Mouse (Mus musculus) Patski (cell line): Measurements from ENCODE around the gene Olfr845. TPM values are rescaled to one million over a fixed set of nuclear protein-coding genes. Genes with fewer than 3 reads are reported as not detected.

Experiments used
- ATAC-seq: fragments of 100-300 bp; one replicate; pipeline ENCODE4 v1.8.0; 2021
- CTCF ChIA-PET: fragments of 350-600 bp; sonication (Branson Sonifier 250); formaldehyde crosslinking; loops from one replicate; lab custom pipeline; 2022; ENCODE audit warnings: inconsistent platforms; lab: Charles Lee
- POLR2A ChIA-PET: fragments of 350-600 bp; sonication (Branson Sonifier 250); formaldehyde crosslinking; loops from one replicate; lab custom pipeline; 2022; ENCODE audit warnings: antibody characterized with exemption, inconsistent platforms; lab: Charles Lee
- DNase-seq: peaks from one replicate; pipeline ENCODE4 v3.0.0-alpha.2; 2011; ENCODE audit warnings: low read depth, low spot score
- H3K27me3 ChIP-seq: fragments of 371-371 bp; one replicate; pipeline ENCODE4 v1.5.1; 2021
- CTCF ChIP-seq: fragments of 100-300 bp; IDR thresholded peaks from one replicate; pipeline ENCODE4 v1.5.1; 2021
- in situ Hi-C: fragments of 300-500 bp; cut with MboI; formaldehyde crosslinking; loops from 3 replicates; pipeline ENCODE4 v1.11.1; 2018; ENCODE audit warnings: low pct_unique_long_range_greater_than_20kb, mixed read lengths
- polyA plus RNA-seq: library from polyadenylated mRNA; unstranded; gene quantifications from one replicate; pipeline ENCODE4 v1.2.3, GENCODE M21; 2021

Gene Olfr845
- polyA plus RNA-seq: not detected

DNA sequence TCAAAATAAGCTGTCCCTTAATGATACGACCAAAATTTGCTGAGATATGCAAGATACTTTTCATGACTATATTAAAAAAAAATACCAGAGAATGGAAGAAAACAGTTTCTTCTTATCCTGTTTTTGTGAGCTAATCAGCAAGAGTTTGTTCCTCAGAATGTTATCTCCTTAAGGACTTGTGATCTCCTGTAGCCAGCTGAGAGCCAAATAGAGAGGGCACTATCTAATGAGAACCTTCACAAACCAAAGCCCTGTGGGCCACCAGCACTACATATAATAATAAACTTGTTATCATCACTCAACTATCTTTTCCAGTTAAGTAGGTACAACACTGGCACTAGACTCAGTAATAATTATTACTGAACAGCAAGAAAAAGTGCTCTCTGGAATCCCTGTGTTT, at the start of gene Olfr845:
Gene Olfr845 (plus strand): TSS at position 301 of the 400 bp plus-strand sequence.
- no peaks in the 10 kb centered on the region for H3K27me3 ChIP-seq
- in situ Hi-C loops: no loop called here
- CTCF ChIA-PET: no interaction called here
- TF ChIP-seq CTCF: no peak
- ATAC-seq (no peak), DNase-seq (no peak)
- POLR2A ChIA-PET: no interaction called here

DNA sequence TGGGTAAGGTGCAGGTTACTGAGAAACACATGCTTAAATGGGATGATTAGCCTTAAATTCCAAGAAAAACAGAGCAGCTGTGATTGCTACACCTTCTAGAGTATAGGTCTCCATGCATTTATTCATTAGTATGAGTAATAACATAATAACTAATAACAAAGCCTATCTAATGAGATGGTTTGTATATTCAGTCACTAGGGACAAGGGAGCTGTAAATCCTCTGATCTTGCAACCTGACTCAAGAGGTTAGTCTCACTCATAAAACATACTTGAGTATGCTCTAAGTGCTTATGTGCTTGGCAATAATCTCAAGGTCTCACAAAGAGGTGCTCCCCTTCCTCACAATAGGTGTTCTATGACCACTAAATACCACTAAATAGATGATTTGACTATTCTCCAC, 20.2 kb upstream of the Olfr845 start, which contains the start of gene Olfr844:
Gene Olfr844 (plus strand): TSS at position 301 of the 400 bp plus-strand sequence.
- in situ Hi-C loops: no loop called here
- ChIA-PET CTCF (no interaction called here), POLR2A (no interaction called here)
- ATAC-seq: no peak
- no peak for TF ChIP-seq CTCF
- H3K27me3 ChIP-seq: no peaks in the 10 kb centered on the region
- DNase-seq: no peak

DNA sequence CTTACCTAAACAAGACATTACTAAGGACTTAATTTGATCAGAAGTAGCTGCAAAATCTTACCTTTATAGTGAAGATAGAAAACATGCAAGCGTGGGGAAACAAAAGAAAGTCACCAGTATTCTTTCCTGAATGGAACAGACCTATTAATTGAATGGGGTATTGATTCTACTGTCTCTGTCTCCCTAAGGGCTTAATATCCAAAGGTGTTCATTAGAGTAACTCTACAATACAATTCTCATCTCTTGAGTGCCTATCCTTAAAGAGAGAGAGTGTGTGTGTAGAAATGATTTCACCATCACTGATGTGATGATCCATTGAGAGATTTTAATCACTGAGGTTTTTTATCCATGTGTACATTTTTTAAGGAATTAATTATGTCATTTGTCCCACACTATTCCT, 27.6 kb downstream of the Olfr845 start, which contains the start of gene Olfr846:
Gene Olfr846 (minus strand): TSS at position 101 of the 400 bp plus-strand sequence.
- in situ Hi-C loops: no loop called here
- ChIA-PET CTCF (no interaction called here), POLR2A (no interaction called here)
- TF ChIP-seq CTCF: no peak
- no peaks in the 10 kb centered on the region for H3K27me3 ChIP-seq
- ATAC-seq: no peak
- no peak for DNase-seq

DNA sequence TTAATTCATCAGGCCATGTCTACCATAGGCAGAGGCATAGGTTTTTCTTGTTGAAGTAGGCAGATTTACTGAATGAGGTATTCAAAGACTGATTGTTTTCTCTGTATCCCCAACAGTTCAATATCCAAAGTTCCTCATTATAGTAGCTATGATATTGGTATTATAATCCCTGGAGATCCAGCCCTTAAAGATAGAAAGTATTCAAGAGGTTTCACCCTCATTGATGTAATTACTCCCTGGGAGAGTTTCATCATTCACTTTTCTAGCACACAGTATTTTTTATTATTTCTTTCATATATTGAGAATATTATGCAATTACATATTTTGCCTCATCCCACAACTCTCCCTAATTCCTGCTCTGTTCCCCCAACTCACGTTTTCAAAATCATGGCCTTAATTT, 42.3 kb downstream of the Olfr845 start, which contains the start of gene Olfr847:
Gene Olfr847 (minus strand): TSS at position 101 of the 400 bp plus-strand sequence.
- no peaks in the 10 kb centered on the region for H3K27me3 ChIP-seq
- no peak for ATAC-seq
- in situ Hi-C loops: no loop called here
- no peak for DNase-seq
- TF ChIP-seq CTCF: no peak
- ChIA-PET CTCF (no interaction called here), POLR2A (no interaction called here)

Other genes starting within 250 kb of the Olfr845 start
- not detected for gene Olfr836, start 216.1 kb upstream of the Olfr845 start, polyA plus RNA-seq
- gene Olfr837, start 200.1 kb upstream of the Olfr845 start, polyA plus RNA-seq: not detected
- 0.01 TPM for gene Olfr839-ps1, start 159.1 kb upstream of the Olfr845 start, polyA plus RNA-seq
- gene Olfr843, start 84.5 kb upstream of the Olfr845 start, polyA plus RNA-seq: not detected
- not detected for gene Olfr844, start 20.1 kb upstream of the Olfr845 start, polyA plus RNA-seq
- gene Olfr846, start 27.5 kb downstream of the Olfr845 start, polyA plus RNA-seq: not detected
- gene Olfr847, start 42.2 kb downstream of the Olfr845 start, polyA plus RNA-seq: not detected
- gene Olfr849, start 103.8 kb downstream of the Olfr845 start, polyA plus RNA-seq: not detected
- not detected for gene Olfr850, start 141.8 kb downstream of the Olfr845 start, polyA plus RNA-seq
- gene Olfr851, start 156.8 kb downstream of the Olfr845 start, polyA plus RNA-seq: not detected
- not detected for gene Olfr853, start 204.6 kb downstream of the Olfr845 start, polyA plus RNA-seq
- not detected for gene Olfr854, start 230.9 kb downstream of the Olfr845 start, polyA plus RNA-seq
- gene Olfr855, start 246.2 kb downstream of the Olfr845 start, polyA plus RNA-seq: not detected